ENCODE assay signal across 8 mouse cellular contexts in genomic region chr16:64748237-64748636, GRCm38 (mm10). TPM values are rescaled to one million over a fixed set of nuclear protein-coding genes. Genes with fewer than 3 reads are reported as not detected.
DNase-seq lines count a peak whose midpoint lies in the region; ATAC-seq and TF ChIP-seq lines count a peak whose summit lies in the region.

No protein-coding gene starts in this region.

- H3K27ac ChIP-seq in kidney, adult 2 months (ENCODE audit: insufficient read depth, low read depth, low read length) = no peak overlapping the region
- no peak overlapping the region for H3K27ac ChIP-seq in kidney, embryonic 15.5 days
- no peak overlapping the region for H3K27ac ChIP-seq in embryonic facial prominence, embryonic 10.5 days (replicated peaks)
- H3K27ac ChIP-seq in hindbrain, embryonic 14.5 days = no peak overlapping the region
- no peak overlapping the region for H3K27ac ChIP-seq in midbrain, embryonic 16.5 days (ENCODE audit: low read length)

- ATAC-seq in kidney, embryonic 15.5 days (replicated peaks; ENCODE audit: low FRiP score) = no peak
- no peak for ATAC-seq in hindbrain, embryonic 14.5 days (ENCODE audit: low FRiP score)
- ATAC-seq in midbrain, embryonic 16.5 days = peak; percentile 47; the same call in 1 of the 2 replicates

- 7% methylated on average over 10 of the region's 10 CpGs for WGBS in kidney, adult 2 months
- 8% methylated on average over 10 of the region's 10 CpGs for WGBS in kidney, embryonic 15.5 days
- WGBS in embryonic facial prominence, embryonic 10.5 days = 10% methylated on average over 10 of the region's 10 CpGs
- 7% methylated on average over 10 of the region's 10 CpGs for WGBS in hindbrain, embryonic 14.5 days
- 10% methylated on average over 10 of the region's 10 CpGs for WGBS in midbrain, embryonic 16.5 days

- peak; percentile 58 for DNase-seq in kidney, adult 2 months
- DNase-seq in adrenal gland, postnatal 10 days = peak; percentile 80
- peak; percentile 78 for DNase-seq in embryonic facial prominence, embryonic 10.5 days (ENCODE audit: low spot score)
- DNase-seq in hindbrain, embryonic 14.5 days (ENCODE audit: low spot score) = peak; percentile 95
- DNase-seq in left cerebral cortex, postnatal 25 days (ENCODE audit: low spot score in 2 of 2) = peak; percentile 76 to 80
- peak; percentile 83 for DNase-seq in testis, postnatal 10 days (ENCODE audit: low spot score)

- no peak overlapping the region for H3K4me3 ChIP-seq in kidney, adult 2 months (ENCODE audit: insufficient read depth, low read depth, low read length)
- no peak overlapping the region for H3K4me3 ChIP-seq in kidney, embryonic 15.5 days (replicated peaks)
- no peak overlapping the region for H3K4me3 ChIP-seq in embryonic facial prominence, embryonic 10.5 days
- H3K4me3 ChIP-seq in hindbrain, embryonic 14.5 days (replicated peaks; ENCODE audit: low read length) = no peak overlapping the region
- no peak overlapping the region for H3K4me3 ChIP-seq in midbrain, embryonic 16.5 days (ENCODE audit: low read depth, low read length)

- no peak for TF ChIP-seq POLR2A in kidney, adult 2 months (IDR thresholded peaks at IDR 0.05; ENCODE audit: low read depth, low read length)

- peak; percentile 88 for TF ChIP-seq CTCF in kidney, adult 2 months (conservative IDR thresholded peaks at IDR 0.05; ENCODE audit: insufficient read depth, insufficient read length, low read depth, low read length)

- H3K36me3 ChIP-seq in kidney, adult 2 months (ENCODE audit: control insufficient read depth, insufficient read depth, low read length) = no peaks in the 10 kb centered on the region
- H3K36me3 ChIP-seq in kidney, embryonic 15.5 days = no peaks in the 10 kb centered on the region
- no peaks in the 10 kb centered on the region for H3K36me3 ChIP-seq in embryonic facial prominence, embryonic 10.5 days (replicated peaks)
- no peaks in the 10 kb centered on the region for H3K36me3 ChIP-seq in hindbrain, embryonic 14.5 days (replicated peaks; ENCODE audit: control insufficient read depth, insufficient read depth)
- no peaks in the 10 kb centered on the region for H3K36me3 ChIP-seq in midbrain, embryonic 16.5 days (ENCODE audit: control insufficient read depth, insufficient read depth, low read length)

- H3K4me1 ChIP-seq in kidney, adult 2 months (ENCODE audit: control insufficient read depth, insufficient read depth, low read length) = no peaks in the 10 kb centered on the region
- H3K4me1 ChIP-seq in kidney, embryonic 15.5 days = no peaks in the 10 kb centered on the region
- H3K4me1 ChIP-seq in embryonic facial prominence, embryonic 10.5 days = no peaks in the 10 kb centered on the region
- H3K4me1 ChIP-seq in hindbrain, embryonic 14.5 days (replicated peaks; ENCODE audit: control insufficient read depth, insufficient read depth, low read length) = no peaks in the 10 kb centered on the region
- no peaks in the 10 kb centered on the region for H3K4me1 ChIP-seq in midbrain, embryonic 16.5 days (ENCODE audit: control insufficient read depth, insufficient read depth, low read length)

- H3K27me3 ChIP-seq in kidney, adult 2 months (replicated peaks; ENCODE audit: control insufficient read depth, insufficient read depth, low read length) = no peaks in the 10 kb centered on the region
- H3K27me3 ChIP-seq in kidney, embryonic 15.5 days = no peaks in the 10 kb centered on the region
- no peaks in the 10 kb centered on the region for H3K27me3 ChIP-seq in embryonic facial prominence, embryonic 10.5 days (replicated peaks; ENCODE audit: low read depth, poor library complexity, severe bottlenecking)
- H3K27me3 ChIP-seq in hindbrain, embryonic 14.5 days (ENCODE audit: control insufficient read depth, insufficient read depth, low read length) = no peaks in the 10 kb centered on the region
- H3K27me3 ChIP-seq in midbrain, embryonic 16.5 days (ENCODE audit: control insufficient read depth, insufficient read depth, low read depth, low read length) = no peaks in the 10 kb centered on the region; the same call in 1 of the 2 replicates

- H3K4me2 ChIP-seq in kidney, embryonic 15.5 days = no peak overlapping the region
- H3K4me2 ChIP-seq in hindbrain, embryonic 14.5 days (replicated peaks) = no peak overlapping the region
- H3K4me2 ChIP-seq in midbrain, embryonic 16.5 days (ENCODE audit: low read length) = no peak overlapping the region

- intact Hi-C loops in left cerebral cortex, postnatal 25 days (cut with DNase I) = loop anchor here (1.0 to 10.0 kb wide), 3 partner anchors 891 to 1808 kb away; no protein-coding TSS in a partner anchor

- no peaks in the 10 kb centered on the region for H3K9me3 ChIP-seq in kidney, embryonic 15.5 days (replicated peaks)
- H3K9me3 ChIP-seq in embryonic facial prominence, embryonic 10.5 days = no peaks in the 10 kb centered on the region
- no peaks in the 10 kb centered on the region for H3K9me3 ChIP-seq in hindbrain, embryonic 14.5 days (ENCODE audit: control insufficient read depth, low read length)
- no peaks in the 10 kb centered on the region for H3K9me3 ChIP-seq in midbrain, embryonic 16.5 days (replicated peaks; ENCODE audit: control insufficient read depth, low read length, poor library complexity, severe bottlenecking)

- no peak overlapping the region for H3K9ac ChIP-seq in kidney, embryonic 15.5 days
- no peak overlapping the region for H3K9ac ChIP-seq in hindbrain, embryonic 14.5 days
- H3K9ac ChIP-seq in midbrain, embryonic 16.5 days (ENCODE audit: low read depth, low read length) = no peak overlapping the region

RNA-seq across cellular contexts. Expression of gene 4930453N24Rik, which starts 22.7 kb away (rescaled TPM):
- 3.6 and 5.3 TPM in 2 replicates for polyA plus RNA-seq in kidney, adult 2 months (2012; rRNA removed)
- 21.8 and 23.7 TPM in 2 replicates for polyA plus RNA-seq in kidney, embryonic 15.5 days (2015; fragmentation: Nextera tagmentation; extraction: Ambion mirVana)
- total RNA-seq in adrenal gland, postnatal 10 days (2021) = 10 to 100 TPM; 28.4 to 33.0 TPM
- polyA plus RNA-seq in embryonic facial prominence, embryonic 10.5 days (2016; fragmentation: Nextera tagmentation; extraction: Ambion mirVana) = 29.2 and 31.3 TPM in 2 replicates
- polyA plus RNA-seq in hindbrain, embryonic 14.5 days (2014; fragmentation: Nextera tagmentation; extraction: Ambion mirVana) = 19.3 and 23.9 TPM in 2 replicates
- 10 to 100 TPM; 20.5 to 22.0 TPM for total RNA-seq in left cerebral cortex, postnatal 25 days (2021)
- polyA plus RNA-seq in midbrain, embryonic 16.5 days (2015; fragmentation: Nextera tagmentation; extraction: Ambion mirVana) = 18.6 TPM in 2 replicates
